Mouse (Mus musculus) stomach, embryonic 16.5 days (tissue): ENCODE measurements at regions not wholly inside any gene's neighbourhood (a gene's known extent, or its start where the extent isn't known, plus 50 kb on each side); places are given as distances from the start of the nearest gene placed in this dataset.

Experiments used
- ATAC-seq: fragments of 200-750 bp; cut with Nextera tagmentation; 2 replicates; pipeline ENCODE4 v1.8.0; 2017; ENCODE audit warnings: moderate number of reproducible peaks, moderate TSS enrichment; ENCODE audit not compliant: insufficient read depth, low FRiP score
- H3K27ac ChIP-seq: fragments of 300-500 bp; sonication (generic); 2 replicates; pipeline ENCODE4 v1.5.1; 2014; ENCODE audit warnings: low read length
- H3K27me3 ChIP-seq: fragments of 300-500 bp; sonication (generic); 2 replicates; pipeline ENCODE4 v1.6.1; 2014; ENCODE audit warnings: low read length, control low read depth, mixed read lengths; ENCODE audit not compliant: control insufficient read depth, insufficient read depth
- H3K36me3 ChIP-seq: fragments of 300-500 bp; sonication (generic); 2 replicates; pipeline ENCODE4 v1.6.1; 2014; ENCODE audit warnings: low read length; ENCODE audit not compliant: control insufficient read depth, insufficient read depth
- H3K4me1 ChIP-seq: fragments of 300-500 bp; sonication (generic); 2 replicates; pipeline ENCODE4 v1.6.1; 2014; ENCODE audit warnings: low read length, control low read depth, mixed read lengths; ENCODE audit not compliant: control insufficient read depth, insufficient read depth
- H3K4me2 ChIP-seq: fragments of 300-500 bp; sonication (generic); 2 replicates; pipeline ENCODE4 v1.6.1; 2014; ENCODE audit warnings: low read depth, low read length, mixed read lengths
- H3K4me3 ChIP-seq: fragments of 300-500 bp; sonication (generic); replicated peaks from 2 replicates; pipeline ENCODE4 v1.5.1; 2014; ENCODE audit warnings: mild to moderate bottlenecking, low read length
- H3K9ac ChIP-seq: fragments of 300-500 bp; sonication (generic); 2 replicates; pipeline ENCODE4 v1.6.1; 2014; ENCODE audit warnings: low read length
- H3K9me3 ChIP-seq: fragments of 300-500 bp; sonication (generic); replicated peaks from 2 replicates; pipeline ENCODE4 v1.6.1; 2016; ENCODE audit warnings: low read length, control low read depth; ENCODE audit not compliant: control insufficient read depth
- WGBS: fragments of 180-500 bp; shearing (Covaris S2); extraction: QIAGEN DNeasy Blood & Tissue Kit; methylation state at CpG from one replicate; pipeline ENCODE4 v1.1.7; 2014; 5-methylcytosine and 5-hydroxymethylcytosine counted together

DNA sequence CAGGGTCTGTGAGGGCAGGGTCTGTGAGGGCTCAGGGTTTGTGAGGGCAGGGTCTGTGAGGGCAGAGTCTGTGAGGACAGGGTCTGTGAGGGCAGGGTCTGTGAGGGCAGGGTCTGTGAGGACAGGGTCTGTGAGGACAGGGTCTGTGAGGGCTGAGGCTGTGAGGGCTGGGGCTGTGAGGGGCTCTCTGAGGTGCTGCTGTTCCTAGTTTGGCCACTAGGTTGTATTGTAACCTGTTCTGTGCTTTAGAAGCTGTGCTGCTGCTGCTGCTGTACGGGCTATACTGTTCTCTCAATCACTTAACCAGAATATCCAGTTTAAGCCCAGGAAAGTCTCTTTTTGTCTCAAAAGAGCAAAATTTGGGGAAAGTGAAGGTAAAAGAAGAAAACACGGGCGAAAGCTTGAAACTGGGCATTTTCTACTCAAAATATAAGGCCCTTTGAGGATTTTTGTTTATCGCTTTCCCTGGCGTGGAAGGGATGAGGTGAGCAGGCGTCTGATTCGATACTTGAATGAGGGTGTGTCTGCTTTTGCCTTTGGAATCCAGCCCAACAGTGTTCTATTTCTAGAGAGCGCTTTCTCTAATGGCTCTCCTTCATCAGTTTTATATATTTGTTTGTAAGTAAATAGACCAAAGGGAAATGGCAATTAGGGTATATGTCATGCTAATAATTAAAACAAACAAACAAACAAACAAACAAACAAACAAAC, 363.8 kb upstream of the Nr5a2 start:
- no peak for ATAC-seq
- H3K4me2 ChIP-seq = peak overlapping the region; percentile 45
- no peaks in the 10 kb centered on the region for H3K27me3 ChIP-seq
- H3K4me3 ChIP-seq = peak overlapping the region; percentile 30
- no peaks in the 10 kb centered on the region for H3K9me3 ChIP-seq
- H3K27ac ChIP-seq = no peak overlapping the region
- H3K9ac ChIP-seq = no peak overlapping the region
- H3K4me1 ChIP-seq = no peaks in the 10 kb centered on the region
- whole genome bisulfite sequencing = 35% methylated on average over 8 of the region's 8 CpGs
- no peaks in the 10 kb centered on the region for H3K36me3 ChIP-seq

DNA sequence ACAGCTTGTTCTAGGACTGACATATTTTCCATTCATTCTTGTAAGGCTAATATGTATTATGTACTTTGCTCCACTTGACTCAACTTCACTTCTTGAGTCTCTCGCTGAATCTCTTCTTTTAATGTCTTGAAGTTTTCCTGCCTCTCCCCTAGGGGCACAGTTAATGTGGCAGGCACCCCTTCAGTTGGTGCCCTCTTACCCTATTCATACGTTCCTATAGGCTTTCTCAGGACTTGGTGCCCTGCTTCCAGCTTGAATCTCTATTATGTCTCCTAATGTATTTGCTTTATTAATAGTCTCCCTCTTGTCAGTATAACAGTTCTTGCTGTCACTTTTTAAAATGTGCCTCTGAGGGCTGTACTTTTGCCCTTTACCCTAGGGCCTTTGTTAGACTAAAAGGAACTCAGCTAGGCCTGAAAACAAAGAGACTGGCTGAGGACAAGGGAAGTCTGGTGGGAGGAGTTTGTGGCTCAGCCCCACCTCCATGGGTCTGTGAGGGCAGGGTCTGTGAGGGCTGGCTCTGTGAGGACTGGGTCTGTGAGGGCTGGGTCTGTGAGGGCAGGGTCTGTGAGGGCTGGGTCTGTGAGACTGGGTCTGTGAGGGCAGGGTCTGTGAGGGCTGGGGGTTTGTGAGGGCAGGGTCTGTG, 362.9 kb upstream of the Nr5a2 start:
- Histone ChIP-seq H3K27ac (no peak overlapping the region), H3K4me3 (no peak overlapping the region), H3K9ac (no peak overlapping the region), H3K9me3 (no peaks in the 10 kb centered on the region), H3K27me3 (no peaks in the 10 kb centered on the region), H3K36me3 (no peaks in the 10 kb centered on the region), H3K4me1 (no peaks in the 10 kb centered on the region), H3K4me2 (no peak overlapping the region)
- 65% methylated on average over 2 of the region's 2 CpGs for WGBS
- peak; percentile 72; the same call in 1 of the 2 replicates for ATAC-seq

DNA sequence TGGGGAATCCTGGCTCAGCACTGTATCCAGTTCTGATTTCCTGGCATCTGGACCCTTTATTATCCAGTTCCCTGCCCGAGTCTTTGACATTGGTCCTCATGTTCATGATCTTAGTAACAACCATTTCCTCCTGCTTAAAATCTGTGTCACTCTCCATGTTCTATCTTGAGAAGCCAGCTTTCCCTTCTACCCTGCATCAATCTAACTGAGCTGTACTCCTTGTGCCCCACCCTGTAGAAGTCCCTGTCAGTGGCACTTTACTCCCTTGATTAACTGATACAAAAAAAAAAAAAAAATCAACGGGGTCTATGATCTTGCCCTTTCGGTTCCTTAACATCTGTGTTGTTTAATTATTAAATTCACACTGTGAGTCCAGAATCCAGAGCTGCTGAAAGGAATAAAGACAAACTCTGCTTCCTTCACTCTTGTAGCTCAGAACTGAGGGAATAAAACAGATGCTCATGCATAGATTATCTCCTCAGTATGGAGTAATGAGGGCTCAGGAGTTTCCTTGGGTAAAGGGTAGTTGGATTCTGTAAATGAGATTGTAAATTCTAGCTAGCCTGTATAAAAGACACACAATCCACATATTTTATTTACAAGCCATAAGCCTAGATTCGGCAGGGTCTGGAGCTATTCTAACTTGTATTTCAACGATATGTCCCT, 342.6 kb upstream of the Nr5a2 start:
- no peak overlapping the region for H3K27ac ChIP-seq
- H3K9me3 ChIP-seq = no peaks in the 10 kb centered on the region
- no peak overlapping the region for H3K4me3 ChIP-seq
- H3K4me2 ChIP-seq = no peak overlapping the region
- H3K27me3 ChIP-seq = no peaks in the 10 kb centered on the region
- H3K4me1 ChIP-seq = no peaks in the 10 kb centered on the region
- 67% methylated on average over 5 of the region's 5 CpGs for WGBS
- no peak for ATAC-seq
- no peak overlapping the region for H3K9ac ChIP-seq
- H3K36me3 ChIP-seq = no peaks in the 10 kb centered on the region

DNA sequence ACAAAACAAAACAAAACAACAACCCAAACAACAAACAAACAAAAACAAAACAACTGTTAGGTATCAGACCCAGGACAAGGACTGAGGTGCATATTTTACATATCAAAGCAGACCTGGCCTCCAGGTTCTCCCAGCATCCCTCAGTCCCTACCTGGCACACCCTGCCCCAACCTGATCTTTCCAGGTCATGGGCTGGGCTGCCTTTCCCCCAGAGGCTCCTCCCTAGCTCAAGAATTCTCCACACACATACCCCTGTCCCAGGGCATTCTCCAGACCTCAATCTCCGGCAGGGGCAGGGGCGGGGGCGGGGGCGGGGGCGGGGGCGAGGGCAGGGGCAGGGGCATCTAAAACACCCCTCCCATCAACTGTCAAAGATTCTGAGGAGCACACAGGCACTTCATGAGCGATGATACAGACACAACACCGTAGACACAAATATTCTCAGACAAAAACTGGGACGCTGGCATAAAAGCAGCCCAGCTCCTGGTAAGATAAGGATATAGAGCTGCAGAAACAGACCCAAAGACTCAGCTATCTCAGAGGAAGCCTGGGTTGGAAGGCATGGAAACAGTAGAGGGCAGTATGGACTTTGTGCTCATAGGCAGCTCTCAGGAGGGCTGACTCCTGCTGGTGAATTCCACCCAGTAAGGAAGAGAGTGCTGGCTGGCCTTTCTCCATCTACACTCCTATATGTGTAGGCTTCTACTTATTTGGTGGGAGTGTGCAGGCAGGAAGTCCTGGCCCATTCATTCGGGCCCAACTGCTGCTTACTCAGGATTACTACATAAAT, 337.7 kb upstream of the Nr5a2 start:
- no peak overlapping the region for H3K27ac ChIP-seq
- no peaks in the 10 kb centered on the region for H3K36me3 ChIP-seq
- H3K9me3 ChIP-seq = no peaks in the 10 kb centered on the region
- H3K4me3 ChIP-seq = no peak overlapping the region
- WGBS = 49% methylated on average over 10 of the region's 10 CpGs
- H3K4me2 ChIP-seq = no peak overlapping the region
- H3K27me3 ChIP-seq = no peaks in the 10 kb centered on the region
- ATAC-seq = no peak
- H3K4me1 ChIP-seq = no peaks in the 10 kb centered on the region
- H3K9ac ChIP-seq = no peak overlapping the region

DNA sequence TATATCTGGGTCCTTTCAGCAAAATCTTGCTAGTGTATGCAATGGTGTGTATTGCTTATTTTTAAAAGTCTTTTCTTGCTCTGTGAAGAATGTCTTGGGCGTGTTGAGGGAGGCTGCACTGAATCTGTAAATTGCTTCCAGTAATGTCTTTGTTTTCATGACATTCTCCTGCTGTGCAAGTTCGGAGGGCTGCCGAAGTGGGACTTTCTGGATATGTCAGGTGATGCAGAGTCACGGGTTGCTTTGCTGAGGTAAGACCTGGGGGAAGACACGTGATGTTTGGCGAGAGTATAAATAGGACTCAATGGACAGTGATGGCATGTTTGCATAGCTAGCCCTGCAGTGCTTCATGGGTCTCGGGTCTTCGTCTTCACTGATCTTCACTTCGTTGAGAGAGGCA, 329.2 kb upstream of the Nr5a2 start:
- H3K9me3 ChIP-seq = no peaks in the 10 kb centered on the region
- H3K9ac ChIP-seq = no peak overlapping the region
- ATAC-seq = no peak
- H3K4me2 ChIP-seq = no peak overlapping the region
- no peaks in the 10 kb centered on the region for H3K36me3 ChIP-seq
- no peaks in the 10 kb centered on the region for H3K4me1 ChIP-seq
- H3K27ac ChIP-seq = no peak overlapping the region
- no peak overlapping the region for H3K4me3 ChIP-seq
- H3K27me3 ChIP-seq = no peaks in the 10 kb centered on the region
- WGBS = 81% methylated on average over 9 of the region's 9 CpGs

DNA sequence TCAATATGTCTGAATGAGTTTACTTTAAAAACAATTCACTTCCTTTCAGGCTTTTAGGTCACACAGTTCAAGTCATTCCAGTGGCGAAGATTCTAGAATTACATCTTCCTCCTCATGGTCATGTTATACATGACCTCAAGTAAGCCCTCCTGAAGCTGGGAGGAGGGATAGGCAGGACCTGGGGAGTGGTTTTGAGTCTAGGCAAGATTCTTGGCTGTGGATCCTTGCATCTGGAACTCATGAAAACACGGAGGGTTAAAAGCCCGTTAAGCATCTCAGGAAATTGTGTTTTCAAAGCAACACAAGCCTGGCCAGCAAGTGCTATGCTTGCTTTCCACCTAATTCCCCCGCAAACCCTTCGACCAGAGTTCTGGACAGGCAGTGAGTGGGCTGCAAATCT, 323.0 kb upstream of the Nr5a2 start:
- ATAC-seq = no peak
- Histone ChIP-seq H3K36me3 (no peaks in the 10 kb centered on the region), H3K27me3 (no peaks in the 10 kb centered on the region), H3K4me3 (no peak overlapping the region), H3K27ac (no peak overlapping the region), H3K9me3 (no peaks in the 10 kb centered on the region), H3K4me2 (no peak overlapping the region), H3K9ac (no peak overlapping the region), H3K4me1 (no peaks in the 10 kb centered on the region)
- WGBS = 69% methylated on average over 5 of the region's 5 CpGs

DNA sequence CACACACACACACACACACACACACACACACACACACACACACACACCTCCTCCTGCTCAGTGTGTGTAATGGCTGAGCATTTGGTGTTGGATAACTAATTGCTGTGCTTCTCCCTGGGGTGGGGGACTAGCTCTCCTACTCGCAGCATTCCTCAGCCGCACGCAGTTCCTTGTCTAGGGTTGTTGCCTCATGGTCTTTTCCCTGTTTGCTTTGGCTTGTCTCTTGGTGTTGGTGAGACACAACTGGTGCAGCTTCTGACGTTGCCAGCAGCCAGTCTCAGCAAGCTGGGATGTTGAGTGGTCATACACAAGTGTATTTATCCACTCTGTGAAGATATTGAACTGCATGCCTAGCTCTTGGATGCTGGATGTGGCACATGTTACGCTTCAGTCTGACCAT, 322.2 kb upstream of the Nr5a2 start:
- Histone ChIP-seq H3K9me3 (no peaks in the 10 kb centered on the region), H3K9ac (no peak overlapping the region), H3K4me2 (no peak overlapping the region), H3K27ac (no peak overlapping the region), H3K27me3 (no peaks in the 10 kb centered on the region), H3K36me3 (no peaks in the 10 kb centered on the region), H3K4me1 (no peaks in the 10 kb centered on the region), H3K4me3 (no peak overlapping the region)
- no peak for ATAC-seq
- WGBS = 76% methylated on average over 5 of the region's 5 CpGs

DNA sequence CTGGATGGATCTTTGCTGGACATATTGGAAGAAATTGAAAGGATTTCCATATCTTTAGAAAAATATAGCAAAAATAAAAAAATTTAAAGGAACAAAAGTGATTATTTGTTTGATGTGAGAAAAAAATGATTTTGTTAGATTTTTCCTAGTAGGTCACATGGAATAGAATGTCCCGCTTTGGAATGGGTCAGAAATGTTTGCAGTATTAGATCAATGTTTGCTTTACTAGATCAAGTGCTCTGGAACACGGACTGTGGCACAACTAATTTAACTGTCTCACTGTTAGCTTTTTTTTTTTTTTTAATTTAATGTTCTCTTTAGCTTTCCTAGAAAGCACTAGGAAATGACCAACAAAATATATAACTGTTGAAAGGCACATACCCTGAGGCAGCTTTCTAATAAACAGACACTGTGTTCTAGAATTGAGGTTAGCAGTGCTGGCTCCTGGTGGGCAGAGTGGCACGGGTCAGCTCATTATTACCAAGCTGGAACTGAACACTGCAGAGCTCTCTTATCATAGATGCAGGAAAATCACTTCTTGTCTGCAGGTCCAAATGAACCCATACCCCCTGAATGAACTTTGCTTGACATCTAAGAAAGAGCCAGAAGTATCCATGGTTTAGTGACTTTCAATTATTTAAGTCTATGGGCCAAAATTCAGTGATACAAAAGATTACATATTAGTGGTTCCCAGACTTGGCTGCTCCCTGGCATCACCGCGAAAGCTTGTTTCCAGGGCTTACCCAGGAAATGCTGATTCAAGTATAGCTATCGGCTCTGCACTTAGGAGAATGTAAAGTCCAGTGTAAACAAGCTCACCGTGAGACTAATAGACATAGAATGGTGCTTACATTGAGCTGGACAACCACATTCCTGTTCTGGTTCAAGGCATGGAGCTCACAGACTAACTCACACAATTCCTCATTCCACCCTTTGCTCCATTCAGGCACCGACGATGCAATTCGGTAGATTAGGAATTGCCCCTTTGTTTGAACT, 320.4 kb upstream of the Nr5a2 start:
- Histone ChIP-seq H3K9me3 (no peaks in the 10 kb centered on the region), H3K4me2 (no peak overlapping the region), H3K36me3 (no peaks in the 10 kb centered on the region), H3K27me3 (no peaks in the 10 kb centered on the region), H3K4me1 (no peaks in the 10 kb centered on the region), H3K27ac (no peak overlapping the region), H3K9ac (no peak overlapping the region), H3K4me3 (no peak overlapping the region)
- 39% methylated on average over 10 of the region's 10 CpGs for WGBS
- ATAC-seq = no peak
